Mouse (Mus musculus): Measurements from ENCODE around the gene Zmynd12. TPM values are rescaled to one million over a fixed set of nuclear protein-coding genes. Genes with fewer than 3 reads are reported as not detected.

Gene Zmynd12
- polyA plus RNA-seq, 2 experiments from 2014 or later: 0.43 TPM; not detected in 1

- ATAC-seq: no peak
These were observed 27.8 kb downstream of the Zmynd12 start for GRCm38 (mm10) chr4:119450436-119450835.

GRCm38 (mm10) chr4:119453128-119453527, 30.5 kb downstream of the Zmynd12 start:
- no peak for ATAC-seq

- ATAC-seq: no peak
These were observed 30.9 kb downstream of the Zmynd12 start for GRCm38 (mm10) chr4:119453533-119453932.

- no peak for ATAC-seq
These were observed 37.7 kb downstream of the Zmynd12 start for GRCm38 (mm10) chr4:119460296-119460695.

- no peak for ATAC-seq
These were observed 38.1 kb downstream of the Zmynd12 start for GRCm38 (mm10) chr4:119460728-119461141.

GRCm38 (mm10) chr4:119462457-119462856, 39.8 kb downstream of the Zmynd12 start:
- ATAC-seq: no peak

GRCm38 (mm10) chr4:119462858-119463755, 40.5 kb downstream of the Zmynd12 start:
- no peak for ATAC-seq

GRCm38 (mm10) chr4:119463756-119464419, 41.3 kb downstream of the Zmynd12 start:
- peak; percentile 99 for ATAC-seq

- no peak for ATAC-seq
These were observed 43.2 kb downstream of the Zmynd12 start for GRCm38 (mm10) chr4:119465841-119466240.

GRCm38 (mm10) chr4:119467720-119468380, 45.2 kb downstream of the Zmynd12 start:
- no peak for ATAC-seq

- ATAC-seq: no peak
These were observed 49.9 kb downstream of the Zmynd12 start for GRCm38 (mm10) chr4:119472545-119472944.

- no peak for ATAC-seq
These were observed 50.5 kb downstream of the Zmynd12 start for GRCm38 (mm10) chr4:119473150-119473549.

GRCm38 (mm10) chr4:119483051-119483450, 60.4 kb downstream of the Zmynd12 start:
- ATAC-seq: no peak

GRCm38 (mm10) chr4:119484882-119485281, 62.3 kb downstream of the Zmynd12 start:
- ATAC-seq: no peak

- ATAC-seq: no peak
These were observed 67.1 kb downstream of the Zmynd12 start for GRCm38 (mm10) chr4:119489666-119490065.

GRCm38 (mm10) chr4:119490806-119491205, 68.2 kb downstream of the Zmynd12 start:
- no peak for ATAC-seq

- ATAC-seq: peak; percentile 85
These were observed 69.8 kb downstream of the Zmynd12 start, which contains the start of gene Rimkla for GRCm38 (mm10) chr4:119492291-119492932. Gene Rimkla, minus strand, starts transcription at chr4:119492628.

GRCm38 (mm10) chr4:119492933-119493327, 70.3 kb downstream of the Zmynd12 start:
- no peak for ATAC-seq

- ATAC-seq: no peak
These were observed 75.8 kb downstream of the Zmynd12 start for GRCm38 (mm10) chr4:119498319-119498848.

- ATAC-seq: no peak
These were observed 89.0 kb downstream of the Zmynd12 start for GRCm38 (mm10) chr4:119511591-119511990.

GRCm38 (mm10) chr4:119512731-119513141, 90.1 kb downstream of the Zmynd12 start:
- ATAC-seq: no peak

Measured in CD4-positive, CD25-positive, alpha-beta regulatory T cell, adult 4 months (primary cell).